Mouse (Mus musculus): ENCODE data around the gene Peak1. TPM values are rescaled to one million over a fixed set of nuclear protein-coding genes. Genes with fewer than 3 reads are reported as not detected.
A peak's percentile ranks its signal among the peaks of the same experiment; 100 is the strongest.

Peak1 gene
- polyA plus RNA-seq, 1 experiment from 2014 or later: 32.2 TPM

DNA sequence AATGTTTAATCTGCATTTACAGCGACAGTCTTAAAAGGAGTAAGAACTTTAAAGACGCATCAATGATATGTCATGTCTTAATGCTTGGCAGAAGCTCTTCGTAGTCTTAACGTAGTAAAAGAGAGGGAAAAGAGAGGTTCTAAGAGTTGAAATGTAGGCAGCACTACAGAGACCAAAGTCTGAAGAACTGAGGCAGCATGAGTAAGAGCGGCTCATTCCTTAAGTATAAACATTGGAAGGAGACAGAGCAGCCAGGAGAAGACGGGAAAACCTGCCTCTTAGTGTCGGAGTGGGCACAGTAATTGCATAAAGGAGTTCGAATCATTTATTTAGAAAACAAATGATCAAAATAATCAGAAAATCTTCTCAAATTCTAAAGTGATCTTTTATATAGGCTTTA lies 173.5 kb downstream of the Peak1 start:
- H3K4me2 ChIP-seq: no peak overlapping the region
- H3K27me3 ChIP-seq (ENCODE audit: insufficient read depth, low read length): no peaks in the 10 kb centered on the region
- no peak overlapping the region for H3K9ac ChIP-seq
- 45% methylated on average over 8 of the region's 8 CpGs for WGBS
- H3K9me3 ChIP-seq (ENCODE audit: low read depth, low read length): no peaks in the 10 kb centered on the region
- H3K27ac ChIP-seq (ENCODE audit: low read depth): no peak overlapping the region
- TF ChIP-seq CTCF (IDR thresholded peaks at IDR 0.05; ENCODE audit: low read depth): no peak
- no peak overlapping the region for H3K4me3 ChIP-seq (ENCODE audit: low read depth, low read length)
- peaks cover 15% of the 10 kb centered on the region; the same call in 1 of the 2 replicates for H3K36me3 ChIP-seq (ENCODE audit: insufficient read depth)
- ATAC-seq (ENCODE audit: insufficient read depth) (no peak), DNase-seq (no peak)
- peaks cover 4% of the 10 kb centered on the region; the same call in 1 of the 2 replicates for H3K4me1 ChIP-seq (ENCODE audit: insufficient read depth)

DNA sequence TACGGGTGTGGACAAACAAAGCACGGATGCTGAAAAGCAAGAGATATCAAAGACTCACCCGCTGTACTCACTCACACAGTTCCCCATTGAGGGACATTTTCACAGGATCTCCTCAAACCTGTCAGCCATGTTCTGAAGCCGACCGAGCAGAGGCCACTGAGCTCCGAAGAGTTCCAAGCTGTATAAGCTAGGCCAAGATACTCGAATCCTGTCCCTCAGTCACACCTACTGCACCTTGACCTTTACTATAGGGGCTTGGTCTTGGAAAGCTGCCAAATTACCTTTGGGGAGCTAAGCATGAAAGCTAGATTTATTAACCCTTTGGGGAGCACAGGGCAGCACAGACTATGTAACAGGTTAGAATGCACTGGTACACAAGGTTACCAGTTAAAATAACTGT lies 174.0 kb downstream of the Peak1 start:
- ATAC-seq (ENCODE audit: insufficient read depth): no peak
- no peak for TF ChIP-seq CTCF (IDR thresholded peaks at IDR 0.05; ENCODE audit: low read depth)
- peaks cover 15% of the 10 kb centered on the region; the same call in 1 of the 2 replicates for H3K36me3 ChIP-seq (ENCODE audit: insufficient read depth)
- DNase-seq: no peak
- no peak overlapping the region for H3K27ac ChIP-seq (ENCODE audit: low read depth)
- H3K9ac ChIP-seq: no peak overlapping the region
- WGBS: 53% methylated on average over 7 of the region's 7 CpGs
- H3K4me3 ChIP-seq (ENCODE audit: low read depth, low read length): no peak overlapping the region
- H3K4me1 ChIP-seq (ENCODE audit: insufficient read depth): peaks cover 4% of the 10 kb centered on the region; the same call in 1 of the 2 replicates
- H3K9me3 ChIP-seq (ENCODE audit: low read depth, low read length): no peaks in the 10 kb centered on the region
- no peaks in the 10 kb centered on the region for H3K27me3 ChIP-seq (ENCODE audit: insufficient read depth, low read length)
- H3K4me2 ChIP-seq: no peak overlapping the region

DNA sequence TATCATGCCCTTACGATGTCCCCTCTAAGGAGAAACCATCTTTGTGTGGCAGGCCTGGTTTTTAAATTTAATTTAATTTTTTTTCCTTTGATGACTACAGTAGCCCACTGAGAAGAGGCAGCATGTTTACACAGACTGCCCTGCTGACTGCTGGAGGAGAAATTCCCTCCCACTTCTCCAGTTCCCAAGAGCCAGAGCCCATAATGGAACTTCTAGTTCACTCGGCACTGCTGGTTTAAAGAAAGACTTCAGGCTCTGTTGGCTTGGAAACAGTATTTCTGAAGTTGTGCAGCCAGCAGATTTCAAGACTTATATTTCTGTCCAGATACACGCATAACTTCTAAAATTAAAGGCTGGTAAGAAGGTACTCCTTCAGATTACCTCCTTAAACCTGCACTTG lies 175.2 kb downstream of the Peak1 start:
- ATAC-seq (ENCODE audit: insufficient read depth): no peak
- peak overlapping the region; percentile 5; the same call in 1 of the 2 replicates for H3K27ac ChIP-seq (ENCODE audit: low read depth)
- WGBS: 42% methylated on average over 3 of the region's 3 CpGs

DNA sequence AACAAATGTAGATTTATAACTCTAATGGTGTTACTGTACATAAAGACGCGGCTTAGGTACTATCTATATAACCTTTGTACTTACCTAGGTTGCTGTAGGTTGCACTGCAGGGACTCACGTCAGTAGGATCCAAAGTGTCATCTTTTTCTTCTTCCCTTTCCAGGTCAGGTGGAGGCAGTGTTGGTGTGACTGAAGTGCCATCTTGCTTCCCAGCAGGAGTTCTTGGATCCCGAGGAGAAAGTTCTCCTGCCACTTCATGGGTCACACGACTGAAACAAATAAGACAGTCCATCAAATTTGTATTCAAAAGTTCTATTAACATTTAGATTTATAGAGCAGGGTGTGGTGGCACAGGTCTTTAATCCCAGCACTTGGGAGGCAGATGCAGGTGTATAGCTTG lies 176.8 kb downstream of the Peak1 start:
- Histone ChIP-seq H3K36me3 (ENCODE audit: insufficient read depth) (peaks cover 17% of the 10 kb centered on the region; the same call in 1 of the 2 replicates), H3K4me3 (ENCODE audit: low read depth, low read length) (no peak overlapping the region), H3K4me1 (ENCODE audit: insufficient read depth) (peaks cover 6% of the 10 kb centered on the region; the same call in 1 of the 2 replicates), H3K27me3 (ENCODE audit: insufficient read depth, low read length) (no peaks in the 10 kb centered on the region), H3K9me3 (ENCODE audit: low read depth, low read length) (no peaks in the 10 kb centered on the region), H3K4me2 (no peak overlapping the region), H3K9ac (no peak overlapping the region), H3K27ac (ENCODE audit: low read depth) (no peak overlapping the region)
- ATAC-seq (ENCODE audit: insufficient read depth) (no peak), DNase-seq (no peak)
- no peak for TF ChIP-seq CTCF (IDR thresholded peaks at IDR 0.05; ENCODE audit: low read depth)
- WGBS: 87% methylated on average over 5 of the region's 5 CpGs

More for the DNA sequence above, 175.2 kb downstream of the Peak1 start:
- Histone ChIP-seq H3K9me3 (ENCODE audit: low read depth, low read length) (no peaks in the 10 kb centered on the region), H3K4me2 (no peak overlapping the region), H3K4me3 (ENCODE audit: low read depth, low read length) (no peak overlapping the region), H3K36me3 (ENCODE audit: insufficient read depth) (peaks cover 15% of the 10 kb centered on the region; the same call in 1 of the 2 replicates), H3K4me1 (ENCODE audit: insufficient read depth) (peaks cover 4% of the 10 kb centered on the region; the same call in 1 of the 2 replicates), H3K27me3 (ENCODE audit: insufficient read depth, low read length) (no peaks in the 10 kb centered on the region), H3K9ac (no peak overlapping the region)
- peak; percentile 43 for DNase-seq
- TF ChIP-seq CTCF (IDR thresholded peaks at IDR 0.05; ENCODE audit: low read depth): no peak

DNA sequence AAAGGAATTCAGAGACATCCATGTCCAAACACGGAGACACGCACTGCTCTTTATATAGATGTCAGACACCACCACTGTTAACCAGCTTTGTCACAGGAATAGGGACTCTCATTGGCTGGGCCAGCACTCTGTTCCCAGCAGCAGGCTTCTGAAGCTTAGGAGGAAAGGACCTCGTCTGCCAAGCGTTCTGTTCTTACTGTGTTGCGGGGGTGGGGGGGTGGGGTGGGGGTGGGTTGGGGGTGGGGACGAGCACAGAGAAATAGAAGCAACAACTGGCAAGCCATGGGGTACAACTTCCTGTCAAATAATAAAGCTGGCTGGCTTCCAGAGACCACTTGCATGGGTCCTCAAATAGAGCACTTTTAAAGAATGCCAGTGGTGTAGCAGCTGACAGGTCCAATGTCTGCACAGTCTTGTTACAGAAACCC lies 182.0 kb downstream of the Peak1 start:
- no peak for TF ChIP-seq CTCF (IDR thresholded peaks at IDR 0.05; ENCODE audit: low read depth)
- H3K4me1 ChIP-seq (ENCODE audit: insufficient read depth): peaks cover 14% of the 10 kb centered on the region; the same call in 1 of the 2 replicates
- H3K36me3 ChIP-seq (ENCODE audit: insufficient read depth): peaks cover 13% of the 10 kb centered on the region; the same call in 1 of the 2 replicates
- ATAC-seq (ENCODE audit: insufficient read depth) (peak; percentile 65; the same call in 1 of the 2 replicates), DNase-seq (peak; percentile 77)
- no peak overlapping the region for H3K9ac ChIP-seq
- no peaks in the 10 kb centered on the region for H3K27me3 ChIP-seq (ENCODE audit: insufficient read depth, low read length)
- 20% methylated on average over 6 of the region's 6 CpGs for WGBS
- no peaks in the 10 kb centered on the region for H3K9me3 ChIP-seq (ENCODE audit: low read depth, low read length)
- H3K27ac ChIP-seq (ENCODE audit: low read depth): no peak overlapping the region
- no peak overlapping the region for H3K4me2 ChIP-seq
- no peak overlapping the region for H3K4me3 ChIP-seq (ENCODE audit: low read depth, low read length)

DNA sequence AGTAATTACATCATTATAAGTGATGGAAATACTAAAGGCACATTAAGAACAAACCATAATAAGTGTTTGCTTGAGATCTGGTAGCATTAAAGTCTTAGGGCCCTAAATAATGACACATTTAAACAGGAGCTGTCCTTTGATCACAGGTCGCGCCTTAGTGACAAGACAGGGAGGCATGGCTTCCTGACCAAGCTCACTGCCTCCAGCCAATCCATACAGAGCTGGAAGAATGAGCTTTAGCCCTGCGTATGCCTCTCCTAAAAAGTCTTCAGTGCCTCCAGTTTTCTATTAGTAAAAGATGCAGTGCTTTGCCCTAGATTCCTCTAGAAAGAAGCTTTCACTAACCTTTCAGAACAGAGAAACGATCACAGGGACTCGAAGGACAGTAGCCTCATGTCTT lies 182.6 kb downstream of the Peak1 start:
- H3K36me3 ChIP-seq (ENCODE audit: insufficient read depth): 0 out of 2 replicates have a peak, but pooled peaks cover 8% of the 10 kb centered on the region
- ATAC-seq (ENCODE audit: insufficient read depth) (no peak), DNase-seq (no peak)
- H3K9me3 ChIP-seq (ENCODE audit: low read depth, low read length): no peaks in the 10 kb centered on the region
- H3K4me3 ChIP-seq (ENCODE audit: low read depth, low read length): no peak overlapping the region
- H3K4me1 ChIP-seq (ENCODE audit: insufficient read depth): peaks cover 14% of the 10 kb centered on the region; the same call in 1 of the 2 replicates
- peak overlapping the region; percentile 21; the same call in 1 of the 2 replicates for H3K27ac ChIP-seq (ENCODE audit: low read depth)
- WGBS: 61% methylated on average over 5 of the region's 5 CpGs
- no peak overlapping the region for H3K9ac ChIP-seq
- no peak overlapping the region for H3K4me2 ChIP-seq
- no peak for TF ChIP-seq CTCF (IDR thresholded peaks at IDR 0.05; ENCODE audit: low read depth)
- no peaks in the 10 kb centered on the region for H3K27me3 ChIP-seq (ENCODE audit: insufficient read depth, low read length)

DNA sequence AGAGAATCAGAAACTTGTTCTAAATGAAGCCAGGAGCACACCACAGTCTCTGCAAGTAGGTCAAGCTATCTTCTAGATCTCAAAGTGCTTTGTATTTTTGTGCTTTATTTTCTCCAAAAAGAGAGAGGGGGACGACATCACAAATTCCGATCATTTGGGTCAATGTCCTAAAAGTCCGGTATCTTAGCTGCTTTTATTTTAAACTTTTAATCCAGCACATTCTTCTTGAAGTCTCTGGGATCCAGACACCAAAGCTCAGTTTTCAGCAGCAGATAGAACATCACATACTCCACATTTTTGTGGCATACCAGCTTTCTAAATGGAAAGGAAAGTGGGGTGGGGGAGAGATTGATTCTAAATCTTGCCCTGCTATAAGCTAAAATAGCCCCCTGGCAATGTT lies 183.3 kb downstream of the Peak1 start:
- Histone ChIP-seq H3K4me3 (ENCODE audit: low read depth, low read length) (no peak overlapping the region), H3K9ac (no peak overlapping the region), H3K27ac (ENCODE audit: low read depth) (peak overlapping the region; percentile 36; the same call in 1 of the 2 replicates), H3K27me3 (ENCODE audit: insufficient read depth, low read length) (no peaks in the 10 kb centered on the region), H3K4me1 (ENCODE audit: insufficient read depth) (peaks cover 14% of the 10 kb centered on the region; the same call in 1 of the 2 replicates), H3K9me3 (ENCODE audit: low read depth, low read length) (no peaks in the 10 kb centered on the region), H3K4me2 (no peak overlapping the region), H3K36me3 (ENCODE audit: insufficient read depth) (0 out of 2 replicates have a peak, but pooled peaks cover 2% of the 10 kb centered on the region)
- ATAC-seq (ENCODE audit: insufficient read depth) (no peak), DNase-seq (no peak)
- TF ChIP-seq CTCF (IDR thresholded peaks at IDR 0.05; ENCODE audit: low read depth): no peak
- WGBS: 76% methylated on average over 3 of the region's 3 CpGs
